Mouse (Mus musculus) layer of hippocampus, adult 8-10 months (tissue): ENCODE measurements around the gene Mpp2. TPM values are rescaled to one million over a fixed set of nuclear protein-coding genes. Genes with fewer than 3 reads are reported as not detected.

Experiments
- DNase-seq, 2 experiments: peaks; one replicate each; pipeline ENCODE4 v3.0.0; 2022; ENCODE audit warnings: low spot score in 2 of 2
- total RNA-seq, 4 experiments: library from RNA; stranded (reverse); gene quantifications; 2 replicates each; pipeline ENCODE4 v1.2.4; 2022

Gene Mpp2
- total RNA-seq, 4 experiments from 2014 or later, result 118 to 152 (median 135) TPM

DNA sequence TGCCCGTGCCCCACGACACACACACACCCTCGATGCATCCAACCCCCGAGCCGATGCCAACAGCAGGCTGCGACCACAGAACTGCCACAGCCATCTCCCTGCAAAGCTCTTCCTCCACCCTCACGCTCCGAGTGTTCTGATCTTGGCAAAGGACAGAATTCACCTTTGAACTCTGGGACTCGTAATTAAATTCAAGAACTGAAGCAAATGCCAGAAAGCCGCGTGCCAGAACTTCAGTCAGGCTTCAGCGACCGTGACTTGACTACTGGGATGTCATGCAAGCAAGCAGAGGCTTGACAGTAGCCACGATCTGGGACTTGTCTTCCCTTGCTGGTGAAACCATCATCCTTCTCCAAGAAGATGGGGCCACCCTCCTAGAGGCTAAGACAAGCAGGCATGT lies 14.6 kb downstream of the Mpp2 start:
- DNase-seq, result no peak

DNA sequence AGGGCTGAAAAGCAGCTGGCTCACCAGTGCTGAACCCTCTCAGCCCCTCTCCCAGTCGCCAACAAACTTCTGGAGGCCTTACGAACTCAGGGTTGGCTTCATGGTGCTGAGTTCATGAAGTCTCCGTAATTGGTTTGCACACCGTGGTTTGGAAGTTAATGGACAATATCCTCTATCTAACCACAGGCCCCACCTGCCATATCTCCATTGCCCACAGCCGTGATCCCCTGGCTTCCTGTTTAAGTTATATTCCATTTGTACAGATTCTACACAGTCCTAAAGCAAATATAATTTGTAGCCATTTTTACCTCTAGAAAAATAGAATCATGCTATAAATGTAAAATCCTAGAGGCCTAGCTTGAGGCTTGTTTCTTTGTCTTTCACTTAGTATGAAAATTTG lies 15.6 kb downstream of the Mpp2 start:
- no peak for DNase-seq

DNA sequence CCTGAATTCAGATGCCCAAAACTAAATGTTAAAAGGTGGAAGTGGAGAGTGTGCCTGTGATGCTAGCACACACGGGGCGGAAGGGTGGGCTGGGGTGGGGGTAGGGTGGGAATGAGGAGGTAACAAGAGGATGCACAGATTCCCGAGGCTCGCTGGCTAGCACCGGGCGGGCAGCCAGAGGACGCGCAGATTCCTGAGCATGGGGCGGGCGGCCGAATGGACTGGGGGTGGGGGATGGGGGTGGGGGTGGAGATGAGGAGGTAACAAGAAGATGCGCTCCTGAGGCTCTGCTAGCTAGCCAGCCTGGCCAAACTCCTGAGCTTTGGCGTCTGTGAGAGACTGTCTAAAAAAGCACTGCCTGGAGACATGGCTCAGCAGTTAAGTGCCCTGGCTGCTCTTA lies 17.9 kb downstream of the Mpp2 start:
- DNase-seq, result no peak

GRCm38 (mm10) chr11:102069633-102070032 lies 18.7 kb downstream of the Mpp2 start:
- DNase-seq, result peak in 1 of 2 experiments; percentile 53

DNA sequence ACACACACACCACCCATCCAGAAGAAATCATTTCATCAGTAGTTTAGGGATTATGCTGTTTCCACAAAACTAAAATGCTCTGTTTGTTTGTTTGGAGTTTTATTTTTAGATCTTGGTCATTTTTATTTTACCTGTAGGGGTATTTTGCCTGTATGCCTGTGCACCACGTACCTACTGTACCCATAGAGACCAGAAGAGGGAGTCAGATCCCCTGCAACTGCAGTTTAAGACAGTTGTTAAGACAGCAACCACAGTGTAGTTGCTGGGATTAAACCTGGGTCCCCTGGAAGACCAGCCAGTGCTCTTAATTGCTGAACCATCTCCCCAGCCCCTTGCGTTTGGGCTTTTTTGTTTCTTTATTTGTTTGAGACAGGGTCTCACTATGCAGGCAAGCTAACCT lies 19.3 kb downstream of the Mpp2 start:
- no peak for DNase-seq

DNA sequence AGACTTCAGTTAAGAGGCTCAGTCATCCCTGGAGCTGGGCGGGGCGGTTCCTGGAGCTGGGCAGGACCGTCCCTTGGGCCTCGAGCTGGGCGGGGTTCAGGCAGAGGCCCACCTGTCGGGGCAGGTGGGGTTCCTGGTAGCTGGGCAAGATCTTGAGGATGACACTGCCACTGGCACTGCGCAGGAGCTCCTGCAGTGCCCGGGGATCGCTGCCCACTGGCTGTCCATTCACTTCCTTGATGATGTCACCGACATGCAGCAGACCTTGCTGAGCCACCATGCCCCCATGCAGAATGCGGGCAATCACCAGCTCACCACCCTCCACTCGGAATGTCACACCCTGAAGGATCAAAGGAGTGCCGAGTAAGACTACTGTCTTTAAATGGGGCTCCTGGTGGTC lies 25.2 kb downstream of the Mpp2 start:
- no peak for DNase-seq

DNA sequence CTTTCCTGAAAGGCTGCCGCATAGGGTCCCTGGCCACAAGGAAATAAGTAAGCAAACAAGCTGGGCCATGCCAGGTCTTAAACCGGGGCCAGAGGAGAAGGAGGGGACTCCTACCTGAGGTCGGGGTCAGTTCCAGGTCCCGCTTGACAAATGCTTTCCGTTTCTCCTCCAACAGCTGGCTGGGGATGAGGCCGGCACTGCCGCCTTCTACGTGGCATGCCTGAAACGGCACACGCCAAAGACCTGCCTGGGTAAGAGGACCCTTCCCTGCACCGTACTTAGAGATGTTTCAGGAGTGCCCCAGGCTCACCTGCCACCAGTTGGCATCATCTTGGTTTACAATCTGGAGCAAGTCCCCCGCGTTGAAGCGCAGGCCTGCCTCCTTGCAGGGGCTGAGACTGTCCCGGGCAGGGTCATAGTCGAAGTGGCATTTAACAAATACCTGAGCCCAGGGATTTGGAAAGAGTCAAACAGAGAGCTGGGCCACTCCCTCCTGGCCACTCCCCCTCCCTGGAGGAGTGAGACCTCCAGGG lies 26.3 kb downstream of the Mpp2 start:
- no peak for DNase-seq

DNA sequence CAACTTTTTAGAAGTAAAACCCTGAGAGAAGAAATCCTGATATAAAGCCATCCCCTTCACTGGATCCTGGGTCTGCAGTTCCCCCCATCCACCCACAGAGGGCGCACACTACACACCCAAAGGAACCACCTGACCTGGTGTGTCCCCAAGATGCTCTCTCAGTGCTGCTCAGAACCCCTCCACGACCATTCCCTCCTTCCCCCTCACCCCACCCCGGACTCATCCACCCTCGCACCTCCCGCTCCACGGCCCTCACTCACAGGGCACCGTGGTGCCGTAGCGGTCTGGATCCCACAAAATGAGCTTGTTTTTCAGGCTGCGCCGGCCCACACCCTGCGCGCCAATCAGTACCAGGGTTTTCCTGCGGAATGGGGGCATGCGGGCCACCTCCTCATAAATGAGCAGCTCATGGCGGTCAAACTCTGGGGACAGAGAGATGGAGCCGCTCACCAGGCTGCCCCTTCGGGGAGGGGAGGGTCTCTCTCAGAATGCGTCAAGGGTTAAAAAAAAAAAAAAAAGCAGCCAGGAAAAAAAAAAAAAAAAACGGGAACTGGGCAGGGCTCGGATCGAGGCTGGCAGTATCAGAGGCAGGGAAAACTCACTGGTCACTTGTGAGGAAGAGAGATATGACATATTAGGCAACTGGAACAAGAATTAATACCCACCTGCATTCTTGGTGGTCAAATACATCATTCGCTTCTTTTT lies 26.9 kb downstream of the Mpp2 start:
- DNase-seq, result peak; percentile 70 to 82

GRCm38 (mm10) chr11:102053847-102054246 lies 34.5 kb downstream of the Mpp2 start:
- peak in 1 of 2 experiments; percentile 56 for DNase-seq

DNA sequence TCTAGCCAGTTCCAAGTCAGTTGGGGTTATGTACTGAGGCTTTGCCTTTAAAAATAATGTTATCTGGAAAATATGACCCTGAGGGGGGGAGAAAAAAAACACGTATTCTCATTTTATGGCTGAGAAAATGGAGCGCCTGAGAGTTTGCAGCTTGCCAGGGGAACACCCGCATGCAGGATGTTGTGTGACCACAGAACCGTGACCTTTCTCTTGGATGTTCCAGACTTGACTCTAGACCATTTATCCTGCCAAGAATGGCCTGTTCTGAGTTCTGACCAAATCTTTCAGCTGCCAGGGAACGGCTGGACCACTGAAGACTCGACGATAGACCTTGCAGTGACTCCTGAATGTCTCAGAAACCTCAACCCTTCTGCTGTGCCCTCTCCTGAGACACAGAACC lies 35.1 kb downstream of the Mpp2 start:
- DNase-seq, result no peak

GRCm38 (mm10) chr11:102052697-102053096 lies 35.6 kb downstream of the Mpp2 start:
- no peak for DNase-seq

DNA sequence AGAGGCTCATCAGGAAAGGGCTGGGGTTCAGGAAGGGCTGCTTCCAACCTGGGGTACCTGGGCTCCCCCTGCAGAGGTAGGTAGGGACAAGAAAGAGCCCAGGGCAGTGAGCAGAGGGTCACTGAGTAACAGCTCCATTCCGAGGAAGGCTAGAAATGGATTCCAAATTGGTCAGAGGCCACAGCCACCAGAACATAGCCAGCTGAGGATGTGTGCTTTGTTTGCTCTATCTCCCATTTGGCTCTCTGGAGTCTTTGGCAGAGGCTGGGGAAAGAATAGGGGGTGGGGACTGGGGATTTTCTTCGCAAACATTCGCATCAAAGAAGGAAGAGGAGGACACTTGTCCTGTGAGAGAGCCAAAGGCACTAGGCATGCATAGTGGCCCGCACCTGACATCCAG lies 36.4 kb downstream of the Mpp2 start:
- DNase-seq, result no peak

GRCm38 (mm10) chr11:102051541-102051940 lies 36.8 kb downstream of the Mpp2 start:
- no peak for DNase-seq

- DNase-seq, result no peak
Measured at GRCm38 (mm10) chr11:102049875-102050482, 38.3 kb downstream of the Mpp2 start.

- DNase-seq, result no peak
Measured at GRCm38 (mm10) chr11:102046607-102047006, 41.7 kb downstream of the Mpp2 start.

DNA sequence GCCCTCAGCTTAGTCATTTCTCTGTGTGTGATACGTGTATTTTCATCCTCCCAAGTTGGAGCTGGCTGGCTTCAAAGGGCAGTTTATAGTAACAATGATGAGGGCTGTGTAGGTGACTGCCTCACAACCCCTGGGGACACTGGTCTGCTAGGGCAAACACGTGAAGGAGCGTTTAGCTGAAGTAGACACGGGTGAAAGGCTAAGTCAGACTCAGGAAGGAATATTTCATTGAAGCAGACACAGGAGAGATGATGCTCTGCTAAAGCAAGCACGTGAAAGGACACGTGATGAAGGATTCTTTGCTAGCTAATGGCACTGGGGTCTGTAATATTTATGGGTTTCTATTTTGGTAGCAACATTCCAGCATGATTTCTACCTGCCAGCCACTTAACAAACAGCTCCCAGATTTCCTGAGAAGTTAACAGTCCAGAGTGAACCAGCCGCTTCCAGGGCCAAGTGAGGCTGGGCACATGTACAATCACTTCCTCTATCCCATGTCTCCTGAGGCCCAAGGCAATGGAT lies 43.6 kb downstream of the Mpp2 start:
- DNase-seq, result no peak

DNA sequence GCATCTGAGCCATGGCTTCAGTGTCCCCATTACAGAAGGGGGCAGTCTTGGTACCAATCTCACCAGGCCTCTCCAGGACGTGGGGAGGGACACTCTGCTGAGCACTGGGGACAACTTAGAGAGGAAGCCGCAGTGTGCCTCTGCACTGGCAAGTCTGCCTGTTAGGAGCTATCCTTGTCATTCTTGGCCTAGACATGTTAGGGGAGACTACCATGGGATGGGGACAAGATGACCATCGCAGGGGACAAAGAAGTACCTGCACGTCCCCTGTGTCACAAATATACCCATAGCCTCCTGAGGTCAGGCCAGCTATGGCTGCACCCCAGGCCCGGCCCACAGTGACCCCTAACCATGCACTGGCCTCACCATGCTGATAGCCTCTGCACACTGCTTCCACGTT lies 44.9 kb downstream of the Mpp2 start:
- no peak for DNase-seq

- no peak for DNase-seq
Measured at GRCm38 (mm10) chr11:102042971-102043370, 45.3 kb downstream of the Mpp2 start.

DNA sequence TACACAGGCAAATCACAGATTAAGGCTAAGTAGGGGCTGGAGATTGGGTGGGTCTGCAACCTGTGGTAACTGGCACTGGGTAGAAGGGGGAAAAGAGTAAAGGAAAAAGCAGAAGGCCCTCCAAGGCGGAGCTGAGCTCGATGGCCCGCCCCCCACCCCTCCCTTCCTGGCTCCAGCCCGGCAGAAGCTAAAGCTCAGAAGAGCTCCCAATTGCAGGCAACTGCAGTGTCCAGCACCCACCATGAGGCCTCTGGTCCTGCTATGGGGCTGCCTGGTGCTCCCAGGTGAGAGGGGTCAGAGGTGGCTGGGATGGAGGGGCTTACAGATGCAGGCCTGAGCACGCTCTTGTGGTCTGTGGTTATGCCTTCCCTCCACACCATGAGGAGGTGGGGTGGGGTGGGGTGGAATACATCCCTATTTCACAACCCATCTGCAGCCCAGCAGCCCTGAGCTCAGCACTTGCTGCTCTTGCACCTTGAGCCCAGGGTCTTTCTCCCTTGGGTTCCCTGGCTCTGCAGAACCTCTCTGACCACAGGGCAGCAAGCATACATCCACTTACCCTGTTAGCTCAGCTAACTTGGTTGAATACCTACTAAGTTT lies 46.9 kb downstream of the Mpp2 start, which contains the start of gene Cd300lg:
Cd300lg (plus strand) TSS at position 160 of the 600 bp plus-strand sequence.
- DNase-seq, result no peak

- no peak for DNase-seq
Measured at GRCm38 (mm10) chr11:102040646-102041045, 47.7 kb downstream of the Mpp2 start.

DNA sequence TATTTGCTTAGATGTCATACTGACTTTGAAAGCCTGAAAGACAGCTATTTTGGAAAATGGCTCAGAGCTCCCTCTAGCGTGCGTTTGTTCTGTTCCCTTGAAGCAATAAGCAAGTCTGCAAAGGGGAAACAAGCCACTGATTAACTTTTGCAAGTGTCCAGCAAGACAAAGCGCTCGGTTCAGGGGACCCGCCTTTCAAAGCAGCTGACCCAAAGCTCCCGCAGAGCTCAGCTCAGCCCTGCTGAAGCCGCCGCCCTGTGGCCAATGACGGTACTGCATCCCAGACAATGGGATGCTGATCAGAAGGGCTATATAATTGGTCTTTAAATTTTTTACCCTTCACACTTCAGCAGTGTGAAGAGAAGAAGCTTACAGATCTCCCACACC lies 48.2 kb downstream of the Mpp2 start:
- DNase-seq, result peak; percentile 55 to 64

GRCm38 (mm10) chr11:102039487-102040137 lies 48.7 kb downstream of the Mpp2 start:
- no peak for DNase-seq
